Mouse (Mus musculus) midbrain, postnatal 0 days (tissue): ENCODE results near the gene Rab34. TPM values are rescaled to one million over a fixed set of nuclear protein-coding genes. Genes with fewer than 3 reads are reported as not detected.

Experiments
- ATAC-seq: fragments of 200-750 bp; cut with Nextera tagmentation; 2 replicates; pipeline ENCODE4 v1.8.0; 2017; ENCODE audit warnings: moderate number of reproducible peaks, mild to moderate bottlenecking, moderate TSS enrichment, moderate library complexity; ENCODE audit not compliant: low FRiP score
- DNase-seq: peaks from one replicate; pipeline ENCODE4 v3.0.0-alpha.2; 2015; ENCODE audit warnings: low spot score
- H3K27ac ChIP-seq: fragments of 300-500 bp; sonication (generic); 2 replicates; pipeline ENCODE4 v1.5.1; 2014; ENCODE audit warnings: low read depth, mild to moderate bottlenecking, low read length, mixed read lengths
- H3K27me3 ChIP-seq: fragments of 300-500 bp; sonication (generic); 2 replicates; pipeline ENCODE4 v1.6.1; 2014; ENCODE audit warnings: low read length, control low read depth, mixed read lengths; ENCODE audit not compliant: insufficient read depth
- H3K36me3 ChIP-seq: fragments of 300-500 bp; sonication (generic); 2 replicates; pipeline ENCODE4 v1.6.1; 2014; ENCODE audit warnings: low read length, control low read depth, mixed read lengths; ENCODE audit not compliant: insufficient read depth
- H3K4me1 ChIP-seq: fragments of 300-500 bp; sonication (generic); 2 replicates; pipeline ENCODE4 v1.6.1; 2014; ENCODE audit warnings: mild to moderate bottlenecking, control low read depth, antibody characterized with exemption, low read length, mixed read lengths; ENCODE audit not compliant: insufficient read depth
- H3K4me2 ChIP-seq: fragments of 300-500 bp; sonication (generic); 2 replicates; pipeline ENCODE4 v1.6.1; 2014; ENCODE audit warnings: low read depth, mild to moderate bottlenecking, low read length, mixed read lengths; ENCODE audit not compliant: poor library complexity, severe bottlenecking
- H3K4me3 ChIP-seq: fragments of 300-500 bp; sonication (generic); 2 replicates; pipeline ENCODE4 v1.5.1; 2014; ENCODE audit warnings: low read depth, mild to moderate bottlenecking, low read length, moderate library complexity
- H3K9ac ChIP-seq: fragments of 300-500 bp; sonication (generic); replicated peaks from 2 replicates; pipeline ENCODE4 v1.6.1; 2014; ENCODE audit warnings: mild to moderate bottlenecking, low read length, moderate library complexity, mixed read lengths; ENCODE audit not compliant: poor library complexity, severe bottlenecking
- H3K9me3 ChIP-seq: fragments of 300-500 bp; sonication (generic); 2 replicates; pipeline ENCODE4 v1.6.1; 2016; ENCODE audit warnings: low read length, control low read depth
- CTCF ChIP-seq: IDR thresholded peaks from 2 replicates; pipeline ENCODE4 v1.5.1; 2016; ENCODE audit warnings: antibody characterized with exemption, mild to moderate bottlenecking
- WGBS: fragments of 180-500 bp; shearing (Covaris S2); extraction: QIAGEN DNeasy Blood & Tissue Kit; methylation state at CpG from one replicate; pipeline ENCODE4 v1.1.7; 2014; 5-methylcytosine and 5-hydroxymethylcytosine counted together
- polyA plus RNA-seq: library from polyadenylated mRNA; unstranded; fragments of >200 nt; fragmentation: Nextera tagmentation; extraction: Ambion mirVana; gene quantifications from 2 replicates; pipeline ENCODE4 v1.2.1, GENCODE M21; 2015
- total RNA-seq: library from RNA; depleted of rRNA; stranded (reverse); fragments of >200 nt; gene quantifications from 2 replicates; pipeline ENCODE4 v1.2.3, GENCODE M21; 2014; rRNA removed

The Rab34 gene
- total RNA-seq (71.3 and 78.4 TPM in 2 replicates), polyA plus RNA-seq (65.0 and 65.5 TPM in 2 replicates)

DNA sequence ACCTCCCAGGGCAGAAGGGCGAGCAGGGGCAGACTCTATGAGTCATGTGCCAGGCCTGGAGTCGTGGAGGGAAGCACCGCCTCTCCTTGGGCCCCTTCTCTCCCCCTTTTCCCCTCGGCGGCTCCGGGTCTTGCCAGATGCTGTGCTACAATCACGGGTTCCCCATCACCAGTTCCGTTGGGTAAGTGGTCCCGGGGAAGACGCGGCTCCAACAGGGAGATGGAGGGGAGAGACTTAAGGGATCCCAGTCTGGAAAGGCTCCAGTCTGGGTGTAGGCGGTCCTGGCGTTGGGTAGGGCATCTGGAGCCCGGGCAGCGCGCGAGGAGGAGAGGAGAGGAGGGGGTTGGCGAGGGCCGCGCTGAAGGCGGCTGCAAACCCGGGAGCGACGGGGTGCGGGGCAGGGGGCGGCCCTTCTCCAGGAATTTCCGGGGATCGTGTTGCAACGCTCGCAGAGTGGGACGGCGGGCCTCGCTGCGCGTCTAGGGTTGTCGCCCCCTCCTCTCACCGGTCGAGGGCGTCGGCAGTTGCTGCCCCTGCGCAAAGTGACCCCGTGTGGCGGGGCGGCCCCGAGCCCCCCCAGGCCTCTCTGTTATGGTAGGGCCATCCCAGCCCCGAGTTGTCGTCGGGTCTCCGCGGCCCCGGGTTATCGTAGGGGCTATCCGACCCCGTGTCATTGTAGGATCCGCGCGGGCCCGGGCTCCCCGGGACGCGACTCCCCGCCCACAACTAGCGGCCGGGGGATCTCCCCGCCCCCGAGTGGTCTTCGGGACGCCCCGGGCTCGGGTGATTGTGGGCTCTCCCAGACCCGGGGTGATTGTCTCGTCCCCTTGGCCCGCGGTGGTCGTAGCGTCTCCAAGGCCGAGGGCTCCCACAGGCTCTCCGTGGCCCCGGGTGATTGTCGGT is at the start of gene Rab34:
Gene Rab34 (plus strand): TSS at position 100 of the 903 bp plus-strand sequence.
- no peaks in the 10 kb centered on the region; the same call in 1 of the 2 replicates for H3K4me1 ChIP-seq
- peak within 1 kb of the TSS; percentile 94 for H3K9ac ChIP-seq
- H3K36me3 ChIP-seq: peaks cover 22% of the 10 kb centered on the region
- ATAC-seq: peak; percentile 73
- H3K27me3 ChIP-seq: no peaks in the 10 kb centered on the region
- H3K9me3 ChIP-seq: no peaks in the 10 kb centered on the region
- peak within 1 kb of the TSS; percentile 85 for H3K4me3 ChIP-seq
- WGBS: under 1% methylated on average over 64 of the region's 80 CpGs
- peak within 1 kb of the TSS; percentile 91 for H3K27ac ChIP-seq
- peak; percentile 84 for DNase-seq
- TF ChIP-seq CTCF: no peak; the same call in 1 of the 2 replicates
- H3K4me2 ChIP-seq: peak within 1 kb of the TSS; percentile 87

DNA sequence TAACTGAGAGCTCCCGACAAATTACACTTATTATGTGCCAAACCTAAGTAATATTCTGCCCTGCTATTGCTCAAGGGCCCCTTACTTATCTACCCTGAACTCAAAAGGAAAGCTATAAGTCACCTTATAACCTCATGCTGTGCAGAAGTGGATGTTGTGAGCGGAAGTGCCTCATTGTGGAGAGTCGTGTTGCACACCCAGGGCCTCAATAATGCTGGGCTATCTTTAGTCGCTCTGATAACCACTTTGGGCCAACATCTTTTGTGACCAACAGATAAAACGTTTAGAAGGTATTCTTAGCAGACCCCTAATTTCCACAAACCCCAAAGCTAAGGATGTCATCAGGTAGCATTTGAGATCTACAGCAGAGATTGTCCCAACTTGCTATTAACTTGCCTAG is 47.6 kb upstream of the Rab34 start:
- Histone ChIP-seq H3K9ac (no peak overlapping the region), H3K4me1 (no peaks in the 10 kb centered on the region), H3K9me3 (no peaks in the 10 kb centered on the region), H3K27ac (no peak overlapping the region), H3K4me2 (no peak overlapping the region), H3K36me3 (peaks cover 8% of the 10 kb centered on the region; the same call in 1 of the 2 replicates), H3K4me3 (no peak overlapping the region), H3K27me3 (no peaks in the 10 kb centered on the region)
- WGBS: 85% methylated on average over 5 of the region's 5 CpGs
- TF ChIP-seq CTCF: no peak
- no peak for ATAC-seq
- no peak for DNase-seq

DNA sequence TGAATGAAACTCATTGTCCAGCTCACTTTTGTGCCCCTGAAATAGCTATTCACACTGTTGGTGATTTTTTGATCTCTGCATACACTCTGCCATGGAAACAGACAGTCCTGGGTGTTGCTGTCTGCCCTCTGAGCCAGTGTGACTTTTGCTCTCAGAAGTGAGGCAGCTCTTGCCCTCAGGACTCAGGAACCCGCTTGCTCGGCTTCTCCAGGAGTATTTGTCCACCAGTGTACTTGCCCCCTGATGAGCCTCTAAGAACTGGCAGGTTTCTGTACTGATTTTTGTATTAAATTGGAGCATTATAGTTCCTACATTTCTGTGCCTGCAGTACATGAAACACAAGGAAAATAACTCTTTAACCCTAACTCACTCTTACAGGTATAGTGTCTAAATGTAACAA is 44.7 kb upstream of the Rab34 start:
- Histone ChIP-seq H3K27me3 (no peaks in the 10 kb centered on the region), H3K27ac (no peak overlapping the region), H3K4me2 (no peak overlapping the region), H3K4me1 (no peaks in the 10 kb centered on the region), H3K9ac (no peak overlapping the region), H3K4me3 (no peak overlapping the region), H3K9me3 (no peaks in the 10 kb centered on the region), H3K36me3 (peaks cover 15% of the 10 kb centered on the region)
- ATAC-seq (no peak), DNase-seq (no peak)
- no peak for TF ChIP-seq CTCF
- WGBS: 76% methylated on average over 2 of the region's 2 CpGs

DNA sequence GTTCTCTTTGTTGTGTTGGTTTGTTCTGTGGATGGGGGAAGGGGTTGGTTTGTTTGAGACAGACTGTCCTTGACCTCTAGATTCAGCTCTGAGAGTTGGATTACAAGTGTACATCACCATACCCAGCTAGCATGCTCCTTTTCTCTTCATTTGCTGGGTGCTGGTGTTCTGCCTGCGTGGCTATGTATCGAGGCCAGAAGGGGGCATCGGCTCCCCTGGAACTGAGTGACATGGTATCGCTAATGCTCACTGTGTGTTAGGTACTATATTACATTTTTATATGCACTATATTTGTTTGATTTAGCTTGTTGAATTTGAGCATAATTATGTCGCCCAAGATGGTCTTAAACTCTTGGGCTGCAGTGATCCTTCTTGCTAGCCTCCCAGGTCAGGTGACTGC is 42.1 kb upstream of the Rab34 start:
- H3K4me1 ChIP-seq: no peaks in the 10 kb centered on the region

GRCm38 (mm10) chr11:78146707-78147543 is 41.3 kb upstream of the Rab34 start:
- H3K4me2 ChIP-seq: no peak overlapping the region
- 93% methylated on average over 6 of the region's 6 CpGs for WGBS
- H3K36me3 ChIP-seq: peaks cover 25% of the 10 kb centered on the region

More for the DNA sequence above, 42.1 kb upstream of the Rab34 start:
- H3K36me3 ChIP-seq: peaks cover 25% of the 10 kb centered on the region
- DNase-seq: no peak
- WGBS: 86% methylated on average over 5 of the region's 5 CpGs
- no peak overlapping the region for H3K9ac ChIP-seq
- no peaks in the 10 kb centered on the region for H3K9me3 ChIP-seq
- H3K27me3 ChIP-seq: no peaks in the 10 kb centered on the region
- no peak overlapping the region for H3K4me2 ChIP-seq
- no peak overlapping the region; the same call in 1 of the 2 replicates for H3K27ac ChIP-seq
- TF ChIP-seq CTCF: peak; percentile 28
- no peak overlapping the region for H3K4me3 ChIP-seq
- ATAC-seq: no peak

More at GRCm38 (mm10) chr11:78146707-78147543, 41.3 kb upstream of the Rab34 start:
- H3K9me3 ChIP-seq: no peaks in the 10 kb centered on the region
- H3K4me3 ChIP-seq: no peak overlapping the region
- ATAC-seq (no peak), DNase-seq (no peak)
- H3K4me1 ChIP-seq: no peaks in the 10 kb centered on the region
- H3K27ac ChIP-seq: no peak overlapping the region
- TF ChIP-seq CTCF: no peak
- H3K27me3 ChIP-seq: no peaks in the 10 kb centered on the region
- H3K9ac ChIP-seq: no peak overlapping the region
